Mouse (Mus musculus): ENCODE measurements around the gene Cask. TPM values are rescaled to one million over a fixed set of nuclear protein-coding genes. Genes with fewer than 3 reads are reported as not detected.

Gene Cask
- polyA plus RNA-seq (2015; fragmentation: Illumina TruSeq; extraction: RNeasy Lipid Tissue Mini Kit (QIAGEN cat#74804); ENCODE audit: insufficient read depth, low read depth, low replicate concordance) = 4.7 TPM

GRCm38 (mm10) chrX:13851285-13851684, at the start of gene Cask:
TSS of gene Cask (minus strand) at chrX:13851367.

GRCm38 (mm10) chrX:13661063-13661462, 190.1 kb downstream of the Cask start, which contains the start of gene Gpr82:
TSS of gene Gpr82 (plus strand) at chrX:13661363.

GRCm38 (mm10) chrX:13631599-13632283, 219.4 kb downstream of the Cask start, which contains the start of gene Gpr34:
TSS of gene Gpr34 (plus strand) at chrX:13632089.

Other genes starting within 250 kb of the Cask start
- gene Gpr34, start 219.3 kb downstream of the Cask start, polyA plus RNA-seq (2015; fragmentation: Illumina TruSeq; extraction: RNeasy Lipid Tissue Mini Kit (QIAGEN cat#74804); ENCODE audit: insufficient read depth, low read depth, low replicate concordance) = 0.81 TPM
- not detected for gene Gpr82, start 190.0 kb downstream of the Cask start, polyA plus RNA-seq (2015; fragmentation: Illumina TruSeq; extraction: RNeasy Lipid Tissue Mini Kit (QIAGEN cat#74804); ENCODE audit: insufficient read depth, low read depth, low replicate concordance)